Mouse (Mus musculus) cerebellum, postnatal 14 days (tissue): ENCODE measurements at regions not wholly inside any gene's neighbourhood (a gene's known extent, or its start where the extent isn't known, plus 50 kb on each side); places are given as distances from the start of the nearest gene placed in this dataset.
A peak's percentile ranks its signal among the peaks of the same experiment; 100 is the strongest.

Experiments used
- DNase-seq, 2 experiments: peaks; one replicate each; pipeline ENCODE4 v3.0.0; 2021; ENCODE audit warnings: mixed read lengths in 2 of 2

DNA sequence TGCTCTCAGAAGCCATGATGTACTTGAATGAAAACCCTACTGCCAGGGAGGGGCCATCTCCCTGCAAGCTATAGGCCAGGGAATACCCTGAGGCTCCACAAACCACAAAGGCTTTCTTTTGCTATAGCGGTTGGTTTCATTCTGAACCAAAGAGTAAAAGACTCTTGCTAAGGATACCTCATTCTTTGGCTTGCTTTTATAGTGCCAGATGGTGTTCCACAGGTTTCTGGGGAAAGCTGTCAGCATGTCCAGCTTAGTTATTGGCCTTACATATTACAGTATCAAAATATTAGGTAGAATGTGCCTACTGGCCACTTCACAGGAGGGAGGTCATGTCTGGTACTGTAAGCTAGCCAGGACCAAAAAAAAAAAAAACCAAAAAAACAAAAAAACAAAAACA is 246.9 kb upstream of the Cdr1 start:
- DNase-seq = peak; percentile 48 to 72

DNA sequence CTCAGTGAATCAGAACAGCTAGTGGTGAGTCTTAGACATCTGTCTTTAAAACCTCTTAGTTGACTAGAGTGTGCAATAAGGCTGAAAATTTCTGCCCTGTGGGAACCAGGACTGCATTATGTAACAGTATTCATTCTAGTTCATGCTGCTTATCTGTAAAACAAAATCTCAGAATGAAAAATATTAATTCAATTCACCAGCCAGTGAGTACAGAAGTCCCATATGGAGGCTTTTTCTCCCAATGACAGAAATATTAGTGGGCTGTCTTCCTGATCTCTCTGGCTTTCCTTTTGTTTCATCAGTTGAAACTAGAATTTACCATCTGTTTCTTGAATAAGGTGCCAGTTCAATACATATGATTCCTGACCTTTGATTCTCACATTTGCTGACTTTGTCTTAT is 240.0 kb upstream of the Cdr1 start:
- DNase-seq = no peak

DNA sequence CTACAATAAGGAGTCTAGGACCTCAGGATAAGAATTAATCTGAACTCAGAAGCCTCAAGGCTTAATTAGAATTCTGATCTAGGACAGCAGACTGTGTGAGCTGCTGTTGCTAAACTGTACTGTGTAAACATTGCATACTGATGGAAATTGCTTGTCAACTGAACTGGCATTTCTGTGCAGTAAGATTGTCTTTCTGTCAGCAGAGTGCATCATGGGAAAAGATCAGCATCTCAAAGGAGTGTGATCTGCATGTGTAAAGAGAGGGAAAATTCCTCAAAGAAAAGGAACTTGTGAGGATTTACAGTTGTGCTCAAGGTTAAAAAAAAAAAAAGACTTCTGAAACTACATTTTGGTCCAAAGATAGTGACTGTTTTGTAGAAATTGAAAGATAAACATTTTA is 207.8 kb upstream of the Cdr1 start:
- DNase-seq = no peak

DNA sequence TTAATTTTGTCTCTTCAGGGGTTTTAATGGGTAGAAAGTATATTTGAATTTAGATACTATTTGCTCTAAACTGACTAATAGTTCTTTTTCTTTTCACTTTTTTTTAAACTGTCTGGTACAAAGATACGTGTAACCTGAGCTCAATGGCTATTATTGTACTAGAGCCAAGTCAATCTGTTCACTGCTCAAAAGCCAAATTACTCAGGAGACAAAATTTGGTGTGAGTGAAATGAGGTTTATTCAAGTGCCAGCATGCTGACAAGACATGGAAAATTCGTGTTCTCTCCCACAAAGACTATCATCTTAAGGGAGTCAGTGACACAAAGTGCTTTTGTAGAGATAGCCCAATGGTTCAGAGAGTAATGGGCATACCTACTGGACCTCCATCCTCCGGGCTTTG is 206.3 kb upstream of the Cdr1 start:
- DNase-seq = peak in 1 of 2 experiments; percentile 21
